Mouse (Mus musculus) cerebellum, adult 9-11 months (tissue): ENCODE measurements around the gene Zfp704.
"Not testable (repeated sequence)": the region's sequence is repeated elsewhere in the genome, so short reads cannot be mapped to it uniquely, and the experiment has no call there.

ENCODE experiments used
- DNase-seq: peaks from one replicate; pipeline ENCODE4 v3.0.0; 2022

Gene Zfp704

DNA sequence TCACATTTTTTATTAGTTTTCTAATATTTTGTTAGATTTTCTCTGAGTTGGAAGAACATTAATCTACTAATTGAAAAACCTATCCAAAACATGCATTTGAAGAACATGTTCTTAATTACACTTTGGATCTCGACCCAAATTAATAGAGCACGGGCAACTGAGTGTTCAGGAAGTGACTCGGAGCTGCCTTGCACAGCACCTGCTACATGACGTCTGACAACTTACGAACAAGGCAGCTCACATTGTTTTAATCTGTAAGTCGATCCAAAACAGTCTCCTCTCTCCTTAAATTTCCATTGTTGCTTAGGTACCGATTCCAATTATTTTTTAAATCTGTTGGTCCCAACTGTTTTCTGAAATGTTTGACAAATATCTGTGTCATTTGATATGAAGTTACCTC, 15.4 kb downstream of the Zfp704 start:
- DNase-seq: no peak

DNA sequence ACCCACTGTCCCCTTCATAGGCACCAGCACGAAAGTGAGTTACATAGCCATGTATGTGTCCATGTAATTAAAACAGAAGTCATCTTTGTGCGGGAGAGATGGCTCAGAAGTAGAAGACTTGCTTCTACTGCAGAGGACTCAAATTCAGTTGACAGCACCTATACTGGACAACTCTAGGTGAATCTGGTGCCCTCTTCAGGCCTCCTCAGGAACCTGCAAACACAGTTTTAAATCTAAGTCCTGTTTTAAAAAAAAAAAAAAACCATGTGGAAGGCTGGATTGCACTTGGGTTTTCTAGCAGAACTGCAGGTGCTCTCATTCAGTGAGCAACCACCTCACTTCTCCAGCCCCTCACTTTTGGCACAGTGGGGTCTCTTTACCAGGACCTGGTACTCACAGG, 16.1 kb downstream of the Zfp704 start:
- DNase-seq: peak; percentile 37

GRCm38 (mm10) chr3:9591416-9592110, 18.3 kb downstream of the Zfp704 start:
- no peak for DNase-seq

DNA sequence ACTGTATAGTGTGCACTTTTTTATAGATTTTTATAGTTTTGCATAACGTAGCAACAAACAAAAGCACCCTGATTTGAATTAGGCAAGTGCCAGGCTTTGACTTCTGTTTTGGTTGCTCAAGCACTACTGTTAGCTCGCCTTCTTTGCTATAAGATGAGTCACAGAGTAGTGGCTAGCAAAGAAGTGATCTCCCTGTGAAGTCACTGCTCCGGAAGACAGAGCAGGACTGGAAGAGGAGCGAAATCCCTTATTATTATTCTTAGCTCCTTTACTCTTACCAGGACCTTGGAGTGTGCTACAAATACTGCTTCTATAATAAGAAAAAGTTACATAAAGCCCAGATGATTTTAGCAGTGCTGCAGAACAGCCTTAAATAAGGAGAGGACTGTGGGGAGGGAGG, 21.2 kb downstream of the Zfp704 start:
- DNase-seq: no peak

GRCm38 (mm10) chr3:9587304-9587703, 22.6 kb downstream of the Zfp704 start:
- DNase-seq: no peak

GRCm38 (mm10) chr3:9583516-9583915, 26.4 kb downstream of the Zfp704 start:
- no peak for DNase-seq

GRCm38 (mm10) chr3:9580952-9581798, 28.7 kb downstream of the Zfp704 start:
- no peak for DNase-seq

GRCm38 (mm10) chr3:9580102-9580501, 29.8 kb downstream of the Zfp704 start:
- no peak for DNase-seq

- DNase-seq: no peak
Observed at GRCm38 (mm10) chr3:9579028-9579643, 30.7 kb downstream of the Zfp704 start.

GRCm38 (mm10) chr3:9576872-9577271, 33.0 kb downstream of the Zfp704 start:
- DNase-seq: no peak

DNA sequence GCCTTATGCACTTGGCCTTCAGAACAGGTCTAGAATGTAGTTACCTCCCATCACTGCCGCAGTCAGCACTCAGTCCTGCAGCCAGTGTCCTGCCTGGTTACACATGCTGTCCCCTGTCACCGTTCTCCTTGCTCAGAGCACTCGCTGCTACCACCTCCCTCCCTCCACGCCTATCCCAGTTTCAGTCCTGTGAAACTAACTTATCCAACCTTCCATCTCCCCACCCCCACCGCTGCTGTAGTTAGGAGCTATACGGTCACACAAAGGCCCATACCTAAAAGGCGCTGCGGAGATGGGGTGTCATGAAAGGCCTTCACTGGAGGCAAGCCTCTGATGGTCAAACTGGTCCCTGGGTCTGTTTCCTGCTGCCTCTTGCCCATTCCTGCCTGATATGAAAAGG, 35.6 kb downstream of the Zfp704 start:
- DNase-seq: no peak

DNA sequence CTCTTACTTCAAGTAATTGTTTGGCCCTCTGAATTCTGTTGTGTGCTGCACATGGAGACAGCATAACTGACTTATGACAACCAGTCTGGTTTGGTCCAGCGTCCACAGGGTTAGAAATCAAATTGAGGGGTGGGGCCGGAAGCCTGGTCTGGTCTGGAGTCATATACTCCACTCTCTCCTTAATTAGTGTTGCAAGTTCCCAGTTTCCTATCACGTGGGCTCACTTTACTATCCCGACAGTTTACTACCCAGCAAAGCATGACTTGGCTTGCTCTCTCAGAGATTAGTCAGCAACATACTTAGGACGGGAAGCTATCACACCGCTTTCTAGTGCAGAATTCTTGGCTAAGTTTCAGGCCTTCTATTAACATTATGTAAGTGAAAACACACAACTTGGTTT, 36.3 kb downstream of the Zfp704 start:
- DNase-seq: no peak

DNA sequence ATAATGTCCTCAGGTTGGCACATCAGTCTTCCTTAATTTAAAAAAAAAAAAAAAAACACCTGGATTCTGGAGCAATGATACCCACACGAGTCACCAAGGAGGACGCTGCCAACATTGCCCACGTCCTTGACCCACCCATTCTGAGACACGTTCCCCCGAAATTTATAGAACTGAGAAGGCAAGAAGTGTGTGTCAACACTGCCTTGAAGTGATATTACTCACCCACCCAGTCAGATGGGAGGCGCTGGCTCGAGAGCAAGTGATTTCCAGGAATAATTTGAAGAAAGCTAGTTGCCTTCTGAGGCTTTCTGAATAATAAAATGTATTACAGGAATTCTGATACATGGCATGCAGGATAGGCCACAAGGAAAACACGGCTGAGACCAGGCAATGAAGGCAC, 37.6 kb downstream of the Zfp704 start:
- no peak for DNase-seq

- DNase-seq: no peak
Observed at GRCm38 (mm10) chr3:9570782-9571181, 39.1 kb downstream of the Zfp704 start.

DNA sequence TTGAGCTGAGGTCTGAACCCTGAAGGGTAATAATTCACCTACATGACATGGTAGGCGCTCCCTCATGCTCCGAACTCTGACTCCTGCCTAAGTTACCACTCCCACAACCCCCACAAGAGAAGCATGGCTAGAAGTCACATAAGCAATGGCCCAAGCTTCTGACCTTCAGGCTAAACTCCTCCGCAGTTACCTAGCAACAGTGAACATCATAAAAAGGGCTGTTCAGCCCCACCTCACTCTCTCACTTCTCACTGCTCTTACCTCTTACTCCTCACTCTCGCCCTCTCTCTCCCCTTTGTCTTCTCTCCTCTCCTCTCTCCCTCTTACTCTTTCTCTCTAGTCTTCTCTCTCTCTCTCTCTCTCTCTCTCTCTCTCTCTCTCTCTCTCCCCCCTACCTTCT, 40.2 kb downstream of the Zfp704 start:
- not testable (repeated sequence) for DNase-seq

DNA sequence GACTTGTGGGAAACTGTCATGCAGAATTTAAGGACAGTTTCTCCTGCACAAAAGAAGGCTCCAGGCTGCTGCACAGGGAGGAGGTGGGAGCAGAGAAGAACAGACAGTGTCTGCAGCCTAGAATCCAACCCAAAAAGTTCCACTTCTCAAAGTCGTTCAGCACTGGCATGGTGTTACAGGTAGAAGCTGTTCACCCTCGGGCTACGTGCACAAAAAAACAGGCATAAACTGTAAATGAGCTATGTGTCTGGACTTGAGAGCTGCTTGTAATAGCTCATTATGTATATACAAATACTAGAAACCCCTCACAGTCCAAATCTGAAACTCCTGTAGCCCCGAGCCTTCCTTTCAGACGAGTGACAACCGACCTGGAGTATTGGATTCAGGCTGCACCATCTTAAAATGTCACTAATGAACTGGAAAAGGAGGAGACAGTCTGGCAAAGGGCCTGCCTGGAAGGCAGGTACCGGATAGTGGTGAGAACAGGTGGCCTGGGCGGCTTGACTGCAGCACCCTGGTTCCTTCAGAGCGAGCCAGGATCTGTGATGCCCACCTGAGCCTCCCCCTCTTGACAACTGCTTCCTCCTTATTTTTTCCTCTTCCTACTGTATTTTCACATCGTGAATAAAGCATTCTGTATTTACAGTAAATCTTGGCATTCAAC, 41.2 kb downstream of the Zfp704 start:
- DNase-seq: peak; percentile 38

- no peak for DNase-seq
Observed at GRCm38 (mm10) chr3:9567948-9568347, 41.9 kb downstream of the Zfp704 start.

DNA sequence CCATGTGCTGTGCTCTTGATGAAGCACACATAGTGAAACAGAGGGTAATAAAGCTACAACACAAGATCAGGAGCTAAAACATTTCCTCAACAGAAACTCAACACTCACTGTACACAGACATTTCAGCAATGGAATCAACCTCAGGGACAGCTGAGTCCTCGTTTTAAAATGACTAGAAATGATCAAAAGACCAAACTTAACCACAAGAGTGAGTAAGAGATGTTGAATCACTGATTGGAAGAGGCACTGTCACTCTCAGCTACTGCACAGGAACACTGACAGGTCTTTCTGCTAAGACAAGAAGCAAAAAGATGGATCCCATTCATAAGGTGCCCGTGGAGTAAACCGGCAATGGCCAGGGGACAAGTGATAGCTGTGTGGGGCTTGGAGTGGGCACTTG, 43.1 kb downstream of the Zfp704 start:
- no peak for DNase-seq

DNA sequence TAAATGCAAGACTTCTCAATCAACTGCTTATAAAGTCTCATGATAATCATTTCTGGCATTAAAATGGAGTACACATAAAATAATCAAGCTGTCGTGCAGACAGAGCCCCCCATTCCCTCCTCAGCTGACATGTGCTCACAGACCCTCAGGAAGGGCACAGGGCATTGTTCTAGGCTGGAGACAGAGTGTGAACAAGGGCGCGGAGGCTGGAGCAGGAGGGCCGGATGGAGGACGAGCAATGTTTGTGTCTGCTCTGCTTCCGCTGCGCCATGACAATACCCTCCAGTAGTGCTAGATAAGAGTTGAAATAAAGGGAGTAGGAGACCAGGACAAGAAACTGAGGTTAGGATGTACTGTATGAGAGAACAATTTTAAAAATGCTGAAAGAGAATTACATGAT, 46.3 kb downstream of the Zfp704 start:
- no peak for DNase-seq

- DNase-seq: no peak
Observed at GRCm38 (mm10) chr3:9562649-9563328, 47.1 kb downstream of the Zfp704 start.

DNA sequence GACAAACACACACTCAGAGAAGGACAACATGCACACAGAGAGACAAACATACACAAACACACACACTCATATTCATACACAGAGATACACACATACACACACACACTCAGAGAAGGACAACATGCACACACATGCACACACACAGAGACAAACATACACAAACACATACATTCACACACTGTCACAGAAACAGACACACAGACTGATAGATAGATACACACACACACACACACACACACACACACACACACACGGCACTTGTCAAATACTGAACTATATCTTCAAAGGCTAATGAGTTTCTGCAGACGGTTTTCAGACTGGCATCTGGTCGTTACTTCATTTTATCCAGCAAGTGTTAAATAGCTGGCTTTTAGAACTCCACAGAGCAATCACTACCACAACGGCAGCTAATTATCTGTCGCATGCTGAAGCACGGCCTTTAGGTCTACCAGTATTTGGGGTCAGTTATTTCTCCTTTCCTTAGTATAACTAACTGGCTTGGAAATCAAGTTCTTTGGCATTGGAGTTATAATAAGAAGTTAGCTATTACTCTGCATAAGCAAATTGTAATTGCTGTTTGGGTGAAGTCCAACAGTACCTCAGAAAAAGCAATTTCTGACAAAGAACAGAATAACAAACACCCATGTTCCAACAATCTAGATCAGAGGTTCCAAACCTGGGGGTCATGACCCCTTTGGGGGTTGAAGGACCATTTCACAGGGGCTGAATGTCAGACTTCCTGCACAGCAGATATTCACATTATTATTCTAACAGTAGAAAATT, 51.9 kb downstream of the Zfp704 start:
- DNase-seq: no peak

- no peak for DNase-seq
Observed at GRCm38 (mm10) chr3:9556137-9556536, 53.7 kb downstream of the Zfp704 start.
